ENCODE assay signal across 7 mouse cellular contexts in genomic region chr11:79590664-79591590, GRCm38 (mm10). TPM values are rescaled to one million over a fixed set of nuclear protein-coding genes. Genes with fewer than 3 reads are reported as not detected.
A peak's percentile ranks its signal among the peaks of the same experiment; 100 is the strongest.
DNase-seq lines count a peak whose midpoint lies in the region; ATAC-seq and TF ChIP-seq lines count a peak whose summit lies in the region.

Gene Rab11fip4, plus strand, starts transcription at chr11:79591212.

- peak; percentile 78 for ATAC-seq in neural tube, embryonic 13.5 days (ENCODE audit: low read depth)

- in situ Hi-C loops in CH12.LX (cut with MboI; ENCODE audit: low pct_ligation_motif_present, low pct_unique_long_range_greater_than_20kb, low sequenced_read_pairs) = loop anchor here (5.0 kb wide), 1 partner anchor 331 kb away; no protein-coding TSS in a partner anchor

- no peak within 1 kb of the TSS for H3K9ac ChIP-seq in CH12.LX (ENCODE audit: insufficient read depth, low read depth)
- peak within 1 kb of the TSS; percentile 90 for H3K9ac ChIP-seq in neural tube, embryonic 13.5 days

- no peaks in the 10 kb centered on the region for H3K79me2 ChIP-seq in CH12.LX (replicated peaks; ENCODE audit: control insufficient read depth, extremely low read depth, insufficient read depth, poor library complexity, severe bottlenecking)

- TF ChIP-seq EP300 in CH12.LX (IDR thresholded peaks at IDR 0.05; ENCODE audit: low read length) = no peak

- no peak for TF ChIP-seq RAD21 in CH12.LX (IDR thresholded peaks at IDR 0.05; ENCODE audit: low read depth, low read length)

- no peak for TF ChIP-seq CTCF in CH12.LX (conservative IDR thresholded peaks at IDR 0.05 in 1 of 2, IDR thresholded peaks at IDR 0.05 in 1 of 2; ENCODE audit: low read depth in 2 of 2, low read length in 2 of 2)

- H3K9me3 ChIP-seq in CH12.LX (replicated peaks; ENCODE audit: low read length) = no peaks in the 10 kb centered on the region
- no peaks in the 10 kb centered on the region for H3K9me3 ChIP-seq in hindbrain, embryonic 10.5 days
- H3K9me3 ChIP-seq in neural tube, embryonic 13.5 days = no peaks in the 10 kb centered on the region

- H3K36me3 ChIP-seq in CH12.LX (replicated peaks in 1 of 2; ENCODE audit: control insufficient read depth in 1 of 2, insufficient read depth in 1 of 2, low read length in 1 of 2) = no peaks in the 10 kb centered on the region
- no peaks in the 10 kb centered on the region for H3K36me3 ChIP-seq in hindbrain, embryonic 10.5 days
- H3K36me3 ChIP-seq in neural tube, embryonic 13.5 days = no peaks in the 10 kb centered on the region

- intact Hi-C loops in left cerebral cortex, postnatal 25 days (cut with DNase I) = no loop called here

- no peak within 1 kb of the TSS for H3K27ac ChIP-seq in CH12.LX (ENCODE audit: insufficient read depth, low read depth)
- peak within 1 kb of the TSS; percentile 90 for H3K27ac ChIP-seq in hindbrain, embryonic 10.5 days
- H3K27ac ChIP-seq in neural tube, embryonic 13.5 days (replicated peaks) = peak within 1 kb of the TSS; percentile 89

- no peak for TF ChIP-seq POLR2A in CH12.LX (IDR thresholded peaks at IDR 0.05; ENCODE audit: low read depth, low read length)

- peak within 1 kb of the TSS; percentile 77 for H3K4me2 ChIP-seq in CH12.LX (ENCODE audit: insufficient read depth, low read depth, poor library complexity, severe bottlenecking)
- peak within 1 kb of the TSS; percentile 84 for H3K4me2 ChIP-seq in neural tube, embryonic 13.5 days

- peaks cover 13 to 27% of the 10 kb centered on the region in 2 experiments for H3K4me1 ChIP-seq in CH12.LX (ENCODE audit: control insufficient read depth in 1 of 2, insufficient read depth in 2 of 2)
- H3K4me1 ChIP-seq in hindbrain, embryonic 10.5 days (replicated peaks) = peaks cover 53% of the 10 kb centered on the region
- H3K4me1 ChIP-seq in neural tube, embryonic 13.5 days (replicated peaks) = peaks cover 53% of the 10 kb centered on the region

- peak; percentile 74 for DNase-seq in CD4-positive helper T cell, adult 2 months (ENCODE audit: low read depth, low spot score)
- DNase-seq in CH12.LX (ENCODE audit: extremely low read depth) = no peak
- DNase-seq in cerebellum, postnatal 25 days = peak; percentile 76 to 83
- DNase-seq in hindbrain, embryonic 10.5 days (ENCODE audit: low spot score) = peak; percentile 61
- DNase-seq in left cerebral cortex, postnatal 25 days (ENCODE audit: low spot score in 2 of 2) = peak; percentile 63 to 65
- DNase-seq in spleen, adult 18-20 months = no peak

- dilution Hi-C loops in CH12.LX (cut with MboI; ENCODE audit: extremely low pct_ligation_motif_present, extremely low pct_unique_long_range_greater_than_20kb, low sequenced_read_pairs) = no loop called here

- H3K4me3 ChIP-seq in CH12.LX (replicated peaks in 1 of 3; ENCODE audit: low read depth in 2 of 3, low read length in 2 of 3, poor library complexity in 1 of 3) = peak within 1 kb of the TSS in 2 of 3 experiments; percentile 22 to 59
- H3K4me3 ChIP-seq in hindbrain, embryonic 10.5 days = peak within 1 kb of the TSS; percentile 70
- peak within 1 kb of the TSS; percentile 71 for H3K4me3 ChIP-seq in neural tube, embryonic 13.5 days

- H3K27me3 ChIP-seq in CH12.LX (replicated peaks) = peaks cover 37% of the 10 kb centered on the region
- H3K27me3 ChIP-seq in hindbrain, embryonic 10.5 days (ENCODE audit: insufficient read depth, poor library complexity, severe bottlenecking) = peaks cover 52% of the 10 kb centered on the region
- peaks cover 13% of the 10 kb centered on the region; the same call in 1 of the 2 replicates for H3K27me3 ChIP-seq in neural tube, embryonic 13.5 days

- 2% methylated on average over 98 of the region's 98 CpGs for WGBS in hindbrain, embryonic 10.5 days
- 1% methylated on average over 81 of the region's 98 CpGs for WGBS in neural tube, embryonic 13.5 days

TF ChIP-seq in CH12.LX, 34 proteins besides CTCF, POLR2A, EP300 and RAD21:
- TF ChIP-seq SMC3 (IDR thresholded peaks at IDR 0.05; ENCODE audit: low read depth, low read length) (no peak), SIN3A (IDR thresholded peaks at IDR 0.05; ENCODE audit: low read length) (no peak), RCOR1 (conservative IDR thresholded peaks at IDR 0.05; ENCODE audit: low read depth, low read length) (no peak), UBTF (IDR thresholded peaks at IDR 0.05; ENCODE audit: low read depth, low read length) (no peak), ELF1 (IDR thresholded peaks at IDR 0.05; ENCODE audit: low read depth, low read length) (no peak), TBP (conservative IDR thresholded peaks at IDR 0.05; ENCODE audit: low read depth, low read length) (no peak), PAX5 (IDR thresholded peaks at IDR 0.05; ENCODE audit: low read length) (no peak), TCF12 (IDR thresholded peaks at IDR 0.05; ENCODE audit: low read depth, low read length) (no peak), CHD2 (IDR thresholded peaks at IDR 0.05; ENCODE audit: low read length) (no peak), JUND (conservative IDR thresholded peaks at IDR 0.05; ENCODE audit: low read depth, low read length) (no peak), USF1 (IDR thresholded peaks at IDR 0.05; ENCODE audit: low read depth, low read length) (no peak), ETS1 (conservative IDR thresholded peaks at IDR 0.05; ENCODE audit: low read depth, low read length) (no peak), MAX (IDR thresholded peaks at IDR 0.05; ENCODE audit: low read length) (no peak), ZKSCAN1 (IDR thresholded peaks at IDR 0.05; ENCODE audit: borderline replicate concordance, low read depth, low read length) (no peak), ZMIZ1 (IDR thresholded peaks at IDR 0.05; ENCODE audit: low read depth, low read length) (no peak)

RNA-seq across cellular contexts. Expression of gene Rab11fip4, which starts in this region (rescaled TPM):
- 41.6 and 49.7 TPM in 2 replicates for total RNA-seq in CH12.LX (2012; rRNA removed)
- 11.3 and 13.2 TPM in 2 replicates for total RNA-seq in CH12.LX (2014; rRNA removed)
- polyA plus RNA-seq in CH12.LX (2012; ENCODE audit: insufficient read length, low read depth) = 26.6 and 27.2 TPM in 2 replicates
- 15.0 and 15.6 TPM in 2 replicates for polyA plus RNA-seq in hindbrain, embryonic 10.5 days (2016; fragmentation: Nextera tagmentation; extraction: Ambion mirVana)
- total RNA-seq in left cerebral cortex, postnatal 25 days (2021) = 100 to 1,000 TPM; 235 to 238 TPM
- 24.6 and 25.4 TPM in 2 replicates for polyA plus RNA-seq in neural tube, embryonic 13.5 days (2015; fragmentation: Nextera tagmentation; extraction: Ambion mirVana)

Comparison
In these comparisons a context has a peak if more than half of its experiments do, and no peak if none do; other contexts are left out.
1. RNA of gene Rab11fip4 (total RNA-seq): 235 to 238 TPM in left cerebral cortex, postnatal 25 days; 11.3 to 49.7 TPM in CH12.LX; every median in the first group is over 4 times any median in the second.
2. DNase-seq: peak in CD4-positive helper T cell, adult 2 months (single experiment), cerebellum, postnatal 25 days (2 of 2), hindbrain, embryonic 10.5 days (single experiment) and left cerebral cortex, postnatal 25 days (2 of 2); none in CH12.LX (single experiment) and spleen, adult 18-20 months (0 of 2).
3. Peak in every context shown above with its lines, with median percentiles within 50 percentile points of each other: H3K4me3 ChIP-seq.